Mouse (Mus musculus) MN1 (cell line): ENCODE results near the gene Ctnnd1.
A peak's percentile ranks its signal among the peaks of the same experiment; 100 is the strongest.

Source experiments
- DNase-seq: peaks from one replicate; pipeline ENCODE4 v3.0.0-alpha.2; 2016; ENCODE audit warnings: low spot score

Gene Ctnnd1

DNA sequence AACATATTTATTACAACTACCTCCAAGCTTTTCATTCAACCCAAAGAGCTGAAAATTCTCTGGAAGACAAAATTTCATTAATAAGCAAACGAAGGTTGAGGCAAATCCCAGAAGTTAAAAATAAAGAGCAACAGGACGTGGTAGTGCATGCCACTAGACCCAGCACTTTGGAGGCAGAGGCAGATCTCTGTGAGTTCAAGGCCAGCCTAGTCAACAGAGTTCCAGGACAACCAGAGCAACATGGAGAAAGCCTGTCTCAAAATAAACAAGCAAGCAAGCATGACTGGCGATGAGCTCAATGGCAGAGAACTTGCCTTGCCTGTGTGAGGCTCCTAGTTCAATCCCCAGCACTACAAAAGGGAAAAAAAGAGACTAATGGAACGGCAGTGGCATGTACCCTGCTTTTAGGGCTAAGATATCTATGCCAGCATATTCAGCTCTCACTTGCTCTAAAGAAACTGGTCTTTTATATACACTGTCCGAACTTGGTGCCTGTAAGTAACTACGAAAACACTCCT is 3.5 kb downstream of the Ctnnd1 start:
- DNase-seq = no peak

DNA sequence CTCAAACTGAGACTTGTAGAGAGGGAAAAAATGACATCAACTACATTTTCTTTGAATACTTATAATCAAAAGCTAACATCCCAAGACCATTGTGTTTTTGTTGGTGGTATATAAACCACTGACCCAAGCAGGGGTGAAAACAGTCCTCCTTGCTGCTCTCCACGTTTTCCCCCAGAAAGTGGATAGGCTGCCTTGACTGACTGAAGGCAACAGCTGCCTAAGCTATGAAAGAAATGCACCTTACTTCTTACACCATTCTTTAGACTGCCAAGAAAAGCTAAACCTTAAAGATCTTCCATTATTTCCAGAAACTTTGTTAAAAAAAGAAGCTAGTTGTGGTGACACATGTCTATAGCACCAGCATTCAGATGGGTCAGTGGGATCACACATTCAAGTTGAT is 4.4 kb downstream of the Ctnnd1 start:
- no peak for DNase-seq

DNA sequence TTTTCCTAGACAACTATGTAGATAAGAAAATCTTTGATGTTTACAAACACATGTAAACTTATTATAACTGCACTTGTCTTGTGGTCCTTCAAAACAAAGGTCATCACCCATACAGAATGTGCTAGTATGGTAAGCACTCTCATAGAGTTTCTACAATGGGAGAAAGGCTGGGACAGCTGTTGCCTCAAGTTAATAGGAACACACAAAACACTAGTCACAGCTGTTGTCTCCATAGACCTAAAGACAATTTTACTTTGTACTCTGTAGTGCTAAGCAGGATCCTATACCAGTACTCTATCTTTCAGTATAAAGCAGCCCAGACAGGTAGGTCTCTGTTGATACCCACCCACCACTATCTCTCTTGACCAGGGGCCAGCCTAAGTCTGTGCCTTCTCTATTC is 9.7 kb downstream of the Ctnnd1 start:
- no peak for DNase-seq

GRCm38 (mm10) chr2:84638428-84639220 is 11.9 kb downstream of the Ctnnd1 start:
- DNase-seq = no peak

- no peak for DNase-seq
These were observed 13.0 kb downstream of the Ctnnd1 start for GRCm38 (mm10) chr2:84637452-84638165.

- no peak for DNase-seq
These were observed 14.3 kb downstream of the Ctnnd1 start for GRCm38 (mm10) chr2:84636231-84636741.

- peak; percentile 82 for DNase-seq
These were observed 15.0 kb downstream of the Ctnnd1 start for GRCm38 (mm10) chr2:84635611-84636010.

DNA sequence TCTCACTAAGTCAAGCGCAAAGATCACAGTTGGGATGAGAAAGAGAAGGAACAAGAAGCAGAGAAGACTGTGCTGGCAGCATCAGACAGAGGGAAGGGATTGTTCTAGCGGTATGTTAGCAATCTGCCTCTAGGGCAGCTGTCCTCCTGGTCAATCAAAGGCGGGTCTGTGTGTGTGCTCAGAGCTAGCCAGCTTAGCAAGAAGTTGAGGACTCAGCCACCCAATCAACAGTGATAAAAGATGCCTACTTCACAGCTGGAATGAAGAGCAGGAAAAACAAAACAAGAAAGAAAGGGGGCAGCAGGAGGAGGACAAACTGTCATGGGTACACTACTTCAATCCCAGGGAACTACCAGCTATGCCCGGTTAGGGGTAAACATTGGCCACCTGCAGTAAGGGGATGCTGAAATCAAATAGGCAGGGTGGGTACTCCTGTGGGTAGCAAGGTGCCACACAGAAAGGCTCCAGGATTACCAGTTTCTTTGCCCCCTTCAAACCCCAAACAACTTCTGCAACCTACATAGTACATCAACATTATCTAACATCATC is 15.6 kb downstream of the Ctnnd1 start:
- DNase-seq = no peak

DNA sequence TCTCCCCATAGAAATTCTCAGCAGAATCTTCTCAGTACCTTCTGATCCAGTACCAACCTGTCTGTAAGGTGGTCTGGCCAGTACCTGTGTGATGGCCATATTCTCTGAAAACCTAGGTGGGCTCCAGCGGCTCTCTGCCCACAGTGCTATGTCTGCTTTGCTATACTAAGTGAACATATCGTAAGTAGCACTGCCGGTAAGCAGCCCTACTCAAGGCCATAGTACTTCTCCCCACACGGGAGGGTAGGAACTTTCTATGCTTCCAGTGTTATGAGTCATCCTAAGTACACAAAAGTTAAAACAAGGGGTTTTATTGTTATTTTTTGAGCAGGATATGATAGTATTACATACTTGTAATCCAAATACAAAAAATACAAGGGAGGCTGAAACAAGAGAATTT is 16.6 kb downstream of the Ctnnd1 start:
- no peak for DNase-seq

GRCm38 (mm10) chr2:84632999-84633398 is 17.6 kb downstream of the Ctnnd1 start:
- DNase-seq = no peak

DNA sequence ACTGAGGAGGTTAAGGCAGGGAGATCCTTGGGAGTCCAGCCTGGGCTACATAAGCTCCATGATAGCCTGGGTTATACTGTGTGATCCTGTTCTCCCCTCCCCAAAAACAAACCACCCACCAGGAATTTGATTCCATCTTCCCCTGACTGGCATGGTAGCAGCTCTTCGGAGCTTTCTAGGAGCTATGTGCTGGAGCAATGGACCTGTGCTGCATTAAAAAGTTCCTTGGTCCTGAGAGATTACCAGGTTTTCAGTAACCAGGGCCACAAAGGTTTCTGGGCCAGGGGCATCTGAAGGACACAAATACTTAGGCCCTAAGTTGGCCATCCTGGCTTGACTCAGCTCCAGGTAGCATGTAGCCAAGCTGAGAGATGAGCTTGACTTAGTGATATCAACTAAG is 18.6 kb downstream of the Ctnnd1 start:
- no peak for DNase-seq

- DNase-seq = no peak
These were observed 23.5 kb downstream of the Ctnnd1 start for GRCm38 (mm10) chr2:84627036-84627435.

DNA sequence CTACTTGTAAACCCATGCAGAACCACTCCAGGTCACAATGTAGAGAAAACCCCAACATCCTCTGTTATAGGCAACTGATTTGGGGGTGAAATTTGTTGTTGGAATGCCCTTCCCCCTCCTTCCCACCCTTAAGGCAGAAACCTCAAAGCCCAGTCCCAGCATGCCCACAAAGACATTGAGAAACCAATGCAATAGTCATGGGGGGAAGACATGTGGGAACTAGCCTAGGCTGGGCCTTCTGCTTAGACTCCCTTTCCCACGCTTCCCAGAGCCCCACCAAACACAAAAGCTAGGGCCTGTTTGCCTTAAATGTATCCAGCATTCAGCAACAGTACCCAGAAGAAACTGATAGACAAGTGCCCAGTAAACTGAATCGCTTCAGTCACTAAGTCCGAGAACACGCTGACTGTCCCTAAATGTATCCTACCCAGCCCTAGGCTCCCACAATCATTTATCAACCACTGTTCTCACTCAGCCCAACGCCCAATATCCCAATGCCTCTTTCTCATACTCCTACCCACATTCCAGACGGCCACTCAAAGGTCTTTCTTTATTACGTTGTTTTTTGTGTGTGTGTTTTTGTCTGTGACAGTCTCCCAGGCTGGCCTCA is 24.1 kb downstream of the Ctnnd1 start:
- no peak for DNase-seq

DNA sequence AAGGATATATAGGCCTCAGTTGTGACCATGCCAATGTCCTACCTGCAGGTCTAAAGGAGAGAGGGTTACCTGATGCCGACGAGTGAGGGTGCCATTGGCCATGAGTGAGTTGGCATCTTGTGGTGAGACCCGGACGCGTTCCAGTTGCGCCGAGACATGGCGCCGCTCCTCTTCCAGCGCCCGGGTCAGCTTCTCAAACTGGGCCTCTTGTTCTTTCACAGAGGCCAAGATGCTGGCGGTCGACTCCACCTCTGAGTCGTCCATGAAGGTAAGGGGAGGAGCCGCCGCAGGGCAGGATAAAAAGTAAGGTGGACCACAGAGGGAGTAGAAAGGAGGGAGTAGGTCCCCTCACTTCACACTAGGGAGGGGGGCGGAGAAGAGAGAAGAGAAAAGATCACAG is 26.4 kb downstream of the Ctnnd1 start:
- no peak for DNase-seq

- no peak for DNase-seq
These were observed 27.0 kb downstream of the Ctnnd1 start for GRCm38 (mm10) chr2:84623428-84624119.

DNA sequence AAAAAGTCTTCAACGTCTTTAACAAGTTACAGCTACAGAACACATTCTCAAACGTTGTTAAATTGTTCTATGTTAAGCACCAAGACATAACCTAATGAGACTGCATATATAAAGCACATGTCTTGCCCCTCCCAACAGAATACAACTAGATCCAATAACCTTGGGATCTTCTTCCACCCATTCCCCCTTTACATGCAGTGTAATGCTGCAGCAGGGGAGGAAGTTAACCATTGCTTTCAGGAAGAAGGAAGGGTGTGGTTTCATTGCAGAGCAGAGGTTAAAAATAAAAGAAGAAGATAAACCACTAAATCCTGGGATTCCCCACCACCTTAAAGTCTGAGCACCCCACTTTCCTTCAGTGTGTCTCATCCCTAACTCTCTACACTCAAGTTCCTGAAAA is 27.9 kb downstream of the Ctnnd1 start:
- DNase-seq = no peak

DNA sequence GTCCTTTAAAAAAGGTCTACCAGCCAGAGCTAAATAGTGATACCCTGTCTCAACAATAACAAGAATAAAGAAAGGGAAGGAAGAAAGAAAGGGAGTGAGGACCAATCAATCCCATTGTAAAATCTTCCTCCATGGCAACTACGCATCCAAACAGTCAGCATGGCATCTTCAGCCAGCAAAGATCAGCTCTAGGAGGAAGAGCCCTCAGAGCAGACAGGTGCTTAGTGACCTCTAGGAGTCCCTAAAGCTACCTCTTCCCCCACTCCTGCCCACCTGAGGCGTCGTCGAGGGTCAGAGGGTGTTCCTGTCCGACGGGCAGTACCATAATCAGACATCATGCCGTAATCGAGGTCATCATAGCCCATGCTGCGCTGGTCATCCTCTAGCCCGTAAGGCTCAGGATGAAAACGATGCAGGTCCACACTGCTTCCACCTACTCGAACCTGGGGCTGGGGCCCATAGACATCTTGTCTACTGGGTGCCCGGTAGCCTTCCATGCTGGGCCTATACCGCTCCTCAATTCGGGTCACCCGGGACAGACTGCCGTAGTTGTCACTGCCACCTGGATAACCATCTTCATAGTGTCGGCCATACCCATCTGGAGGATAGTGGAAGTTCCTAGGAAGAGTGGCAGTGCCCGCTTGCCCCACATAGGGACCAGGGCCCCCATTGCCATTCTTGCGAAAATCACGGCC is 30.8 kb downstream of the Ctnnd1 start:
- no peak for DNase-seq

GRCm38 (mm10) chr2:84618914-84619313 is 31.7 kb downstream of the Ctnnd1 start:
- no peak for DNase-seq

DNA sequence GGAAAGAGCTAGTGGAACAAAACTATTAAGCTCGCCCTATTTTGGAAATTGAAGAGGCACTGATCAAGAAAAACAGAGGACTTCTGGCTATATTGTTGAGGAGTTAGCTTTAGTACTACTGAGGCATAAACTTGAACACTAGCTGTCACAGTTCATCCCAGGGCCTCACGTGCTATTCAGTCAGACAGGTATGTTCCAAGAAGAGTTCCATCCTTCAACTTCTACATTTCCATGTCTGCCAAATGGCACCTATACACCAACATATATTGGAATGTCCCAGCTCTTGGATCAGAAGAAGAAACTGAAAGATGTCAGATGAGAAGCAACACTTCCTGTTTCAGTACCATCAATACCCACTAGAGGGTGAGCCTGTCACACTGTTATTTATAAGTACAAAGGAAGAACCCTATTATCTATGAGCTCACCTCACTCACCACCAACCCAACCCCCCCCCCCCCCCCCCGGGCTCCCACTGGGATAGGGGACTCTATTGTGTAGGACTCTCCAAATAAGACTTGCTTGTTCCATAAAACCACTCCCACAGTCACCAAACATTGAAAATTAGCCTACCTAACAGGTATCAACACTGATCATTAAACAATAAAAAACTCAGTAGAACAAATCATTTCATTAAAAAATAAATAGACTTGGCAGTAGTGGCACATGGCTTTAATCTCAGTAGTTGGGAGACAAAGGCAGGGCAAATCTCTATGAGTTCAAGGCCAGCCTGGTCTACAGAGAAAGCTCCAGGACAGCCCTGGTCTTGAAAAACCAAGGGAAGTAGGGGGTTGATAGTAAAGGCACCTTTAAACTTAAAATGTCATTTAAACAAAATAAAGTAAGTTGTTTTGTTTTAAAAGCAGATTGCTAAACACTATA is 32.7 kb downstream of the Ctnnd1 start:
- peak; percentile 75 for DNase-seq

- DNase-seq = no peak
These were observed 37.8 kb downstream of the Ctnnd1 start for GRCm38 (mm10) chr2:84612764-84613163.
